Mouse (Mus musculus) lung, adult 18-20 months (tissue): ENCODE measurements around the gene Twsg1.
A peak's percentile ranks its signal among the peaks of the same experiment; 100 is the strongest.
"Not testable (repeated sequence)": the region's sequence is repeated elsewhere in the genome, so short reads cannot be mapped to it uniquely, and the experiment has no call there.

Experiments used
- DNase-seq, 2 experiments: peaks; one replicate each; pipeline ENCODE4 v3.0.0; 2022; ENCODE audit warnings: mixed read lengths in 2 of 2

Twsg1 gene

GRCm38 (mm10) chr17:65950622-65951404 is at the start of gene Twsg1:
TSS of gene Twsg1 (minus strand) at chr17:65951226.
- peak; percentile 93 to 95 for DNase-seq

- no peak for DNase-seq
Measured at GRCm38 (mm10) chr17:65988151-65988820, 37.3 kb upstream of the Twsg1 start.

- not testable (repeated sequence) for DNase-seq
Measured at GRCm38 (mm10) chr17:65976720-65977119, 25.7 kb upstream of the Twsg1 start.

GRCm38 (mm10) chr17:65967751-65968150 is 16.7 kb upstream of the Twsg1 start:
- DNase-seq: no peak

- DNase-seq: no peak
Measured at GRCm38 (mm10) chr17:65962263-65962662, 11.2 kb upstream of the Twsg1 start.

GRCm38 (mm10) chr17:65961606-65962136 is 10.6 kb upstream of the Twsg1 start:
- no peak for DNase-seq

- DNase-seq: no peak
Measured at GRCm38 (mm10) chr17:65959011-65959410, 8.0 kb upstream of the Twsg1 start.

GRCm38 (mm10) chr17:65958366-65958765 is 7.3 kb upstream of the Twsg1 start:
- DNase-seq: no peak

- no peak for DNase-seq
Measured at GRCm38 (mm10) chr17:65957782-65958325, 6.8 kb upstream of the Twsg1 start.

GRCm38 (mm10) chr17:65956993-65957781 is 6.2 kb upstream of the Twsg1 start:
- peak; percentile 63 to 66 for DNase-seq

- no peak for DNase-seq
Measured at GRCm38 (mm10) chr17:65956140-65956539, 5.1 kb upstream of the Twsg1 start.

GRCm38 (mm10) chr17:65953959-65954358 is 2.9 kb upstream of the Twsg1 start:
- no peak for DNase-seq

- DNase-seq: no peak
Measured at GRCm38 (mm10) chr17:65952083-65952482, 1.1 kb upstream of the Twsg1 start.

GRCm38 (mm10) chr17:65950183-65950582 is 843 bp downstream of the Twsg1 start:
- no peak for DNase-seq

GRCm38 (mm10) chr17:65947307-65947706 is 3.7 kb downstream of the Twsg1 start:
- no peak for DNase-seq

GRCm38 (mm10) chr17:65945420-65945819 is 5.6 kb downstream of the Twsg1 start:
- DNase-seq: no peak

- DNase-seq: no peak
Measured at GRCm38 (mm10) chr17:65942394-65942793, 8.6 kb downstream of the Twsg1 start.

- no peak for DNase-seq
Measured at GRCm38 (mm10) chr17:65941275-65941674, 9.8 kb downstream of the Twsg1 start.

- no peak for DNase-seq
Measured at GRCm38 (mm10) chr17:65940221-65940620, 10.8 kb downstream of the Twsg1 start.

GRCm38 (mm10) chr17:65939461-65940192 is 11.4 kb downstream of the Twsg1 start:
- peak in 1 of 2 experiments; percentile 44 for DNase-seq

- DNase-seq: no peak
Measured at GRCm38 (mm10) chr17:65937671-65938070, 13.4 kb downstream of the Twsg1 start.

- DNase-seq: no peak
Measured at GRCm38 (mm10) chr17:65933741-65934140, 17.3 kb downstream of the Twsg1 start.
